Mouse (Mus musculus): ENCODE results near the gene Fgd5. TPM values are rescaled to one million over a fixed set of nuclear protein-coding genes. Genes with fewer than 3 reads are reported as not detected.

The Fgd5 gene
- polyA plus RNA-seq, 1 experiment from 2014 or later: 7.0 TPM

DNA sequence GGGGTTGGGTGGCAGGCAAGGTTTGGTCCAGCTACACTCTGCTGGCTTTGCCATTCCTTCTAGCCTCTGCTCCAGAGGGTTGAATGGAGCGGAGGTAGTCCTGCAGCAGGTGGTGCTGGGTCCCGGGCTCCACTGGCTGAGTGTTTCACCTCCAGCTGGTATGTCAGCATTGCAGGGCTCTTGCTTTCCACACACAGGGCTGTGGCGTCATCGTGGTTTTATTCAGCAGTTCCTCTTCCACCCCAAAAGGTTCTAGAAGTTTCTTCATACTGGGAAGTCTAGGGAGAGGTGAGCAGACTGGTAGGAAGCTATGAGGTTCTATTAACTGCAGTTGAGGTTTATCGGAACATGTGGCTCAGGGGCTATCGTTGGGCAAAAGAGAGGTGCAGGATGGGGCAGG lies 34.4 kb downstream of the Fgd5 start:
- WGBS: 87% methylated on average over 6 of the region's 6 CpGs
- no peak for ATAC-seq

DNA sequence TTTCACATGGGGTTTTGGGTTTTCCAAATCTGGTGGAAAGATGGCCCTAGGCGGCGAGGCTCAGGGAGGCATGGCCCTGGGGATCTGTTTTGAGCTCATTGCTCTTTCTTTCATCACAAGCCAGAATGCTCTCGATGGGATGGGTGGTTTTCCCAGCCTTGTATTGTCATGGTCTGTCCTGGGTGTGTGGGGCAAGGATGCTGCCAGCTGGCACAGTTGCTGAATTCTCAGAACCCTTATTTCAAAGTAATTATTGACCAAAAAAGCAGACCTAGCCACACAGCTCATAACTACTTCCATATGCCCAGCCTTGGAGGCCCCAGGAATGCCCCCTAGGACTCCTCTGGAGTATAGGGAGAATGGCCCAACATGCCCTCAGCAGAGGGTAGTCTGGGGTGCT lies 34.9 kb downstream of the Fgd5 start:
- H3K4me1 ChIP-seq (replicated peaks): no peaks in the 10 kb centered on the region
- no peak overlapping the region for H3K27ac ChIP-seq
- WGBS: 89% methylated on average over 3 of the region's 3 CpGs
- no peaks in the 10 kb centered on the region for H3K36me3 ChIP-seq
- no peak for ATAC-seq
- H3K4me3 ChIP-seq (replicated peaks): no peak overlapping the region
- H3K9ac ChIP-seq: no peak overlapping the region
- H3K9me3 ChIP-seq: no peaks in the 10 kb centered on the region
- H3K4me2 ChIP-seq (replicated peaks): no peak overlapping the region
- H3K27me3 ChIP-seq (replicated peaks): no peaks in the 10 kb centered on the region

More for the DNA sequence above, 34.4 kb downstream of the Fgd5 start:
- Histone ChIP-seq H3K27ac (no peak overlapping the region), H3K4me1 (replicated peaks) (no peaks in the 10 kb centered on the region), H3K9ac (no peak overlapping the region), H3K27me3 (replicated peaks) (no peaks in the 10 kb centered on the region), H3K4me3 (replicated peaks) (no peak overlapping the region), H3K36me3 (no peaks in the 10 kb centered on the region), H3K9me3 (no peaks in the 10 kb centered on the region), H3K4me2 (replicated peaks) (no peak overlapping the region)

DNA sequence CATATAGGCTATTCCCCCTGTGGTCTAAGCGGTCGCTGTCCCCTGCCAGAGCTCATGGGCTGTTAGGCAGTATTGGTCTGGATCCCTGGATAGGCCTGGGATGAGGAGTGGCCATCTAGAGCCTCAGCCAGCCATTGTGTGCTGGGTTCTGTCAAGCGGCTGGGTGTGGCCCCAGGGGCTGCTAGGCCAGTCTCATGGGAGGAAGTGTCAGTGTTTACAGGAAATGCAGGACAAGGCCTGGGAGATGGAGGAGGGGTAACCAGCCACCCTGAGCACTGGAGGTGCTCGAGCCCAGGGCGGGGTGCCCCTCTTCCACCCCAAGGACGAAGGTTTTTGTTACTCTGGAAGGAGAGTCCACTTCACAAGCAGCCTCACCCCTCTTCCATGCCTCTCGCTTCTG lies 36.3 kb downstream of the Fgd5 start:
- ATAC-seq: 0 out of 2 replicates have a peak, but pooled peaks have one; percentile 41
- no peaks in the 10 kb centered on the region for H3K9me3 ChIP-seq
- 58% methylated on average over 7 of the region's 7 CpGs for WGBS
- H3K9ac ChIP-seq: no peak overlapping the region
- no peaks in the 10 kb centered on the region for H3K27me3 ChIP-seq (replicated peaks)
- no peak overlapping the region for H3K4me3 ChIP-seq (replicated peaks)
- H3K4me2 ChIP-seq (replicated peaks): no peak overlapping the region
- H3K4me1 ChIP-seq (replicated peaks): no peaks in the 10 kb centered on the region
- no peak overlapping the region for H3K27ac ChIP-seq
- H3K36me3 ChIP-seq: no peaks in the 10 kb centered on the region

DNA sequence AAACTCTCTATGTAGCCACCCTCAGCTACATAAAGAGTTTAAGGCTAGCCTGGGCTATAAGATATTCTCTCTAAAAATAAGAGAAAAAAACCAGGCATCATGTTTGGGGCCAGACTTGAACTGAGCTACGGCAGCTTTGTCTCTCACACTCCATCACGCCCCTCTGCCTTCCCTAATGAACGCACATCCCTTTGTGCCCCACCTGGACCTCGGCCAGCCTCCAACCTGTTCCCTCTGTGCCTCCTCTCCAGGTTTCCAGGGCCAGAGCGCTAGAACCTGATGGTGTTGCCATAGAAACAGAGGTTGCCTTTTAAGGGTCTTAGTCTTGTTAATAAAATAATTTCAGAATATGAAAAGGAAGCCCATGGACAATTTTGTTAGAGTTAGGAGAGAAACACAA lies 37.2 kb downstream of the Fgd5 start:
- H3K4me2 ChIP-seq (replicated peaks): no peak overlapping the region
- 85% methylated on average over 5 of the region's 5 CpGs for WGBS
- H3K9ac ChIP-seq: no peak overlapping the region
- H3K9me3 ChIP-seq: no peaks in the 10 kb centered on the region
- H3K27me3 ChIP-seq (replicated peaks): no peaks in the 10 kb centered on the region
- H3K36me3 ChIP-seq: no peaks in the 10 kb centered on the region
- H3K27ac ChIP-seq: no peak overlapping the region
- ATAC-seq: no peak
- H3K4me1 ChIP-seq (replicated peaks): no peaks in the 10 kb centered on the region
- no peak overlapping the region for H3K4me3 ChIP-seq (replicated peaks)

DNA sequence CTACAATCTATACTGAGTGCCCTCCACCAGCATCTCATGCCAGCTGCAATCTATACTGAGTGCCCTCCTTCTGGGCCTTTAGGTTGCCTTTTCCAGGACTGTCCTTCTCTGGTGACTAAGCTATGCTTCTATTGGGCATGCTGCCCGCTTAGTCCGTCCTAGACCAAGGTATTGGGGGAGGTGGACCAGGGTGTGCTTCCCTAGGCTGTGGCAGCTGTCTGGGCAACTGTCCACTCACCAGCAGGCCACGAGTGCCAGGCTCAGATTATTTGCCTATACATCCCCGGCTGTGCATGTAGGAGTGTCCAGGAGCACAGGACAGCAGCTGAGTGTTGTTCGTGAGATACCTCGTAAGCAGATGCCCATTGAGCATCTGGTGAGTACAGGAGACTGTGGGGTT lies 38.1 kb downstream of the Fgd5 start:
- ATAC-seq: no peak
- Histone ChIP-seq H3K27me3 (replicated peaks) (no peaks in the 10 kb centered on the region), H3K4me2 (replicated peaks) (no peak overlapping the region), H3K9me3 (no peaks in the 10 kb centered on the region), H3K4me1 (replicated peaks) (no peaks in the 10 kb centered on the region), H3K36me3 (no peaks in the 10 kb centered on the region), H3K27ac (no peak overlapping the region), H3K9ac (no peak overlapping the region), H3K4me3 (replicated peaks) (no peak overlapping the region)
- 79% methylated on average over 6 of the region's 6 CpGs for WGBS

DNA sequence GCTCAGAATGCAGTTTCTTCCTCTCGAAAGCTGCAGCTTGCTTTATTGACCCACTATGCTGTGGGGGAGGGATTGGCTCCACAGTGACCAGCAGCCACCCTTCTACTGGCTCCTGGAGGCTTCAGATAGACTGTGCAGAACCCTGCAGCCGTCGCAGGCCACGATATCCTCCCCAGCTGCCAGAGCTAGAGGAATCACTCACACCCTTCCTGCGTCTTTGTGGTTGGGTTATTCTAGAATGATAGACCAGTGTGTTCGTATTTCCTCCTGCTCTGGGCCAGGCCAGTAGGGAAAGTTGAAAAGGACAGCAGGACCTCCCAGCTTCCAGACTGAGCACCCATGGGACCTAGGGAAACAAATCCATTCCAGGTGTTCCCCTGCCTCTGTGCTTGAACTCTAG lies 39.7 kb downstream of the Fgd5 start:
- H3K9ac ChIP-seq: no peak overlapping the region
- no peaks in the 10 kb centered on the region for H3K27me3 ChIP-seq (replicated peaks)
- 49% methylated on average over 6 of the region's 6 CpGs for WGBS
- no peak overlapping the region for H3K4me2 ChIP-seq (replicated peaks)
- H3K4me1 ChIP-seq (replicated peaks): no peaks in the 10 kb centered on the region
- H3K27ac ChIP-seq: no peak overlapping the region
- H3K4me3 ChIP-seq (replicated peaks): no peak overlapping the region
- no peak for ATAC-seq
- H3K9me3 ChIP-seq: no peaks in the 10 kb centered on the region
- H3K36me3 ChIP-seq: no peaks in the 10 kb centered on the region

DNA sequence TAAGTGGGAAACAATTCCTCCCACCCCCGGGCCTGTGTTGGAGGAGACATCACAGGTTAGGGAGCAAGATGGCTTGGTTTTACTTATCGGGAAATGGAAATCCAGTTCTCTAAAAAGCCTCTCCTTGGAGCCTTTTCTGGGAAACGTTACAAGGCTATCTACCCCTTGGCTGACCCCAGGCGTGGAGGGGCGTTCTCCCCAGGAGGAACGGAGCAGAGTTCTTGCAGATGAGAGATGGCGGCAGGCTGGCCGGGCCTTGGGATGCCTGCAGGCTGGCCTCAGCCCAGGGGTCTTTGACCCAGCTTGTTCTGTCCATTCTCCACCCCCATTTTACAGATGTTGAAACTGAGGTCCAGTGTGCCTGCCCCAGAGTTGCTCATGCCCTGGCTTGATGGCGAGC lies 42.4 kb downstream of the Fgd5 start:
- Histone ChIP-seq H3K4me3 (replicated peaks) (no peak overlapping the region), H3K36me3 (no peaks in the 10 kb centered on the region), H3K9me3 (no peaks in the 10 kb centered on the region), H3K27ac (no peak overlapping the region), H3K27me3 (replicated peaks) (no peaks in the 10 kb centered on the region), H3K4me1 (replicated peaks) (no peaks in the 10 kb centered on the region), H3K4me2 (replicated peaks) (no peak overlapping the region), H3K9ac (no peak overlapping the region)
- WGBS: 89% methylated on average over 9 of the region's 9 CpGs
- ATAC-seq: no peak

DNA sequence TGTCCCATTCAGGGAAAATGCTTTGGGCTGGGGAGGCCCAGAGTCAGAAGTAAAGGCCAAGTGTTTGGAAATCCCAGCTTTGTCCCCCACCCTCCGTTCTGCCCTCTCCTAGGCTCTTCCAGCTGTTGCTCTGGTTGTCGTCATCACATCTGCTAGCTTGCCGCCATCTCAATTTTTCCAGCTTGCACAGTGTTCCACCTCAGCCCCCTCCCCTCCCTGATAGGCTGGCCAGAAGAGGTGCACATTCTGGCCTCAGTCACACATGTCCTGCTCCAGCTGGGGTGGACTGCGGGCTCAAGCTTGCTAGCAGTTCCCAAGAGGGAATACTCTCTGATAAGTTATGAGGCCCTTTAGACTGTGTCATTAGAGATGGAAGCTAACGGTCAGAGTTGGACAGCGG lies 42.8 kb downstream of the Fgd5 start:
- ATAC-seq: no peak
- H3K4me3 ChIP-seq (replicated peaks): no peak overlapping the region
- WGBS: 63% methylated on average over 6 of the region's 6 CpGs
- H3K9ac ChIP-seq: no peak overlapping the region
- H3K27ac ChIP-seq: no peak overlapping the region
- H3K4me2 ChIP-seq (replicated peaks): no peak overlapping the region
- H3K27me3 ChIP-seq (replicated peaks): no peaks in the 10 kb centered on the region
- no peaks in the 10 kb centered on the region for H3K36me3 ChIP-seq
- H3K4me1 ChIP-seq (replicated peaks): no peaks in the 10 kb centered on the region
- H3K9me3 ChIP-seq: no peaks in the 10 kb centered on the region

DNA sequence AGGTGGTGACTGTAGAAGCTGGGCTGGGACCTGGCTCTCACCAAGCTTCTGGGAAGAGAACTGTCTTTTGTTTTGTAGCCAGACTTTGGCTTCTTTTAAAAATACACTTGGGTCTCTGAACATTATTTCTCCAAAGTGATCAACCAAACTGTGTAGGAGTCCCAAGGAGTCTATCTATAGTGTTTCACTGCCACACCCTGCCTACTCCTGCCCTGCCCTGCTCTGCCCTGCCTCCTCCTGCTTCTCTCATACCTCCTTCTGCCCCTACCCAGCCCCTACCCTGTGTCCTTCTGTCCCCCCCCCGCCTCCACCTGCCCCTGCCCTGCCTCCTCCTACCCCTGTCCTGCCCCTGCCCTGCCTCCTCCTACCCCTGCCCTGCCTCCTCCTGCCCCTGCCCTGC lies 46.6 kb downstream of the Fgd5 start:
- H3K4me2 ChIP-seq (replicated peaks): no peak overlapping the region
- H3K4me3 ChIP-seq (replicated peaks): no peak overlapping the region
- no peak overlapping the region for H3K27ac ChIP-seq
- H3K36me3 ChIP-seq: no peaks in the 10 kb centered on the region
- 60% methylated on average over 1 of the region's 1 CpGs for WGBS
- no peak overlapping the region for H3K9ac ChIP-seq
- no peaks in the 10 kb centered on the region for H3K4me1 ChIP-seq (replicated peaks)
- H3K9me3 ChIP-seq: no peaks in the 10 kb centered on the region
- ATAC-seq: no peak
- no peaks in the 10 kb centered on the region for H3K27me3 ChIP-seq (replicated peaks)

DNA sequence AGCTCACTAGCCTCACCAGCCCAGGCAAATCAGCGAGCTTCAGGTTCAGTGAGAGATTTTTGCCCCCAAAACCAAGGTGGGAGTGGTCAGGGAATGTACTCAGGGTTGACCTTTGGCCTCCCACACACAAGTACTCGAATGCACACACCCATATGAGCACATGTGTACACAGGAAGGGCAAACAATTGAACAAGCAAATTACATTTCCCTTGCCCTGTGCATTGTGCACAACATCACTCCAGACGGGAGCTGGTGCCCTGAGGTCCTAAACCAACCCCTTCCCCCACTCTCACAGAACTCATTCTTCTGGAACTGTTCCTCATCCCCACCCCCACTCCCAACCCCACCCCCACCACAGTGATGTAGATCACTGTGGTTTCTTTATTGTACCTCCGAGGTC lies 48.7 kb downstream of the Fgd5 start:
- H3K4me3 ChIP-seq (replicated peaks): no peak overlapping the region
- no peak overlapping the region for H3K4me2 ChIP-seq (replicated peaks)
- H3K36me3 ChIP-seq: no peaks in the 10 kb centered on the region
- no peak overlapping the region for H3K27ac ChIP-seq
- H3K9me3 ChIP-seq: no peaks in the 10 kb centered on the region
- no peak overlapping the region for H3K9ac ChIP-seq
- no peaks in the 10 kb centered on the region for H3K4me1 ChIP-seq (replicated peaks)
- no peak for ATAC-seq
- no peaks in the 10 kb centered on the region for H3K27me3 ChIP-seq (replicated peaks)
- WGBS: 57% methylated on average over 4 of the region's 4 CpGs

DNA sequence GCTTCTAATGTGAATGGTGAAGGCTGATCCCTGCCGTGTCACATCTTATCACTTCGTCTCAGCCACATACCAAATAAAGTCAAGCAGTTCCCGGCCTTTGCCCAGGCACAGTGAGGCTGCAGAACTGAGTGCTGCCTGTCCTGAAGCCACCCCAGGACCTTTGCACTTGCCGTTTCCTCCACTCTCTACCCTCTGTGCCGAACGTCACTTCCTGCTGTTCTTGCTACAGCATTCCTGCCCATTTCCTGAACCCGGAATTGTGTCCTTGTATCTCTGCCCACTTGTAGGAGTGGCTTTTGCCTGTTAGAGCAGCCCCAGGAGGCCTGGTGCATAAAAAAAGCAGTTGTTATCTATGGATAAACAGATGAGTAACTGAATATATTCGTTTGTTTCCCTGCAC lies 52.0 kb downstream of the Fgd5 start:
- 73% methylated on average over 8 of the region's 8 CpGs for WGBS
- Histone ChIP-seq H3K4me2 (replicated peaks) (no peak overlapping the region), H3K36me3 (no peaks in the 10 kb centered on the region), H3K4me1 (replicated peaks) (peaks cover 9% of the 10 kb centered on the region), H3K27ac (no peak overlapping the region), H3K9ac (no peak overlapping the region), H3K9me3 (no peaks in the 10 kb centered on the region), H3K27me3 (replicated peaks) (no peaks in the 10 kb centered on the region), H3K4me3 (replicated peaks) (no peak overlapping the region)
- ATAC-seq: no peak

DNA sequence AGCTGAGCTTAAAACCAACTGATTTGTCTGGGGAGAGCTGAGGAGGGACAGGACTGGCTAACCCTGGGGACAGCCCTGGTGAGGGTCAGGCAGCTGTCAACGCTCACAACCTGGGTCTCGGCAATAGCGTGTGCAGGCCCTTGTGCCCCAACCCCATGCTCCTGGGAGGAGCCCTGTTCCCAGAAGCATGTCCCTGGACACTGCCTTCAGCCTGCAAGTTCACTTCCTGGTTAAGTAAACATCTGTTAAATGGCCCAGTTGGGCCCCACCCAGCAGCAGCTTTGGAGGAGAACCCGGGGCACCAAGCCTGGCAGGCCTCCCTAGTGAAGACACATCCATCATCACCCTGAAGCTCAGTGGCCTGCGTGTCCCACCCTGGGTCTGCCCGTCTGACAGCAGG lies 56.0 kb downstream of the Fgd5 start:
- no peaks in the 10 kb centered on the region for H3K9me3 ChIP-seq
- ATAC-seq: peak; percentile 63
- H3K4me3 ChIP-seq (replicated peaks): no peak overlapping the region
- 26% methylated on average over 6 of the region's 6 CpGs for WGBS
- H3K4me2 ChIP-seq (replicated peaks): no peak overlapping the region
- no peak overlapping the region for H3K9ac ChIP-seq
- H3K4me1 ChIP-seq (replicated peaks): peaks cover 13% of the 10 kb centered on the region
- H3K27ac ChIP-seq: no peak overlapping the region
- no peaks in the 10 kb centered on the region for H3K27me3 ChIP-seq (replicated peaks)
- no peaks in the 10 kb centered on the region for H3K36me3 ChIP-seq

DNA sequence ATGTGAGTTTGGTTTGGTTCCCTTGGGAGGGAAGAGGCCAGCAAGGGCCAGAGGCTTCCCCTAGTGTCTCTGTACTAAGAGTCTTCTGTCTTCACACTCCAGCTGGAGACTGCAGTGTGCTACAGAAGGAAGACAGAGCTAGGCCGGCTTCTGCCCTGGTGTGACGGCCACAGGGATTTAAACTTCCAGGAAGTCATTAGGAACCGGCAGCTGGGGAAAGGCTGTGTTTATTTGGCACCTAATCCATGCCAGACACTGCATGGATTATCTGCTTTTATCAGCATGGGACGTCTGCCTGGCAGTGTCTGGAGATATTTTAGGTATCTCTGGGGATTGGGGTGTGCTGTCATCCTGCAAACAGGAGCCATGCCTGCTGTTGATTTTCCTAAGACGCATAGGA lies 57.7 kb downstream of the Fgd5 start:
- WGBS: 30% methylated on average over 5 of the region's 5 CpGs

DNA sequence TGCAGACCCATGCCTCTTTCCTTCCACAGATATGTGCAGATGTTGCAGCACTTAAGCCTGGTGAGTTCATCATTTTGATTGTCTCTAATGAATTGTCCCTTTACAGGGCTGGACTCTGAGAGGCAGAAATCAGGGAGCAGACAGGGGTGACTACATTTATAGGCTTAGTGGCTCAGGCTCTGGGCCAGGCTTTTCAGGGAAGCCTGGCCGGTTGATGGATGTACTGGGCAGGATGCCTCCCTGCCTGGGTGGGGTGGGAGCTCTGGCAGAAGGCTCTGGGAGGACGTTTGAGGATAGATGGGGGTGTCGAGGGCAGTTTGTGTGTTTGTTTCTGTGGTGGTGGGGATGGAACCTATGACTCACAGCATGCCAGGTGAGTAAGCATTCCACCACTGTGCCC lies 59.5 kb downstream of the Fgd5 start:
- H3K27ac ChIP-seq: no peak overlapping the region
- peaks cover 13% of the 10 kb centered on the region for H3K4me1 ChIP-seq (replicated peaks)
- no peak overlapping the region for H3K9ac ChIP-seq
- 46% methylated on average over 3 of the region's 3 CpGs for WGBS
- H3K4me3 ChIP-seq (replicated peaks): no peak overlapping the region
- ATAC-seq: no peak
- H3K27me3 ChIP-seq (replicated peaks): no peaks in the 10 kb centered on the region
- H3K36me3 ChIP-seq: no peaks in the 10 kb centered on the region
- no peak overlapping the region for H3K4me2 ChIP-seq (replicated peaks)
- no peaks in the 10 kb centered on the region for H3K9me3 ChIP-seq

More for the DNA sequence above, 57.7 kb downstream of the Fgd5 start:
- peaks cover 13% of the 10 kb centered on the region for H3K4me1 ChIP-seq (replicated peaks)
- H3K4me2 ChIP-seq (replicated peaks): no peak overlapping the region
- H3K27ac ChIP-seq: no peak overlapping the region
- H3K36me3 ChIP-seq: no peaks in the 10 kb centered on the region
- H3K9me3 ChIP-seq: no peaks in the 10 kb centered on the region
- no peak for ATAC-seq
- no peak overlapping the region for H3K9ac ChIP-seq
- H3K27me3 ChIP-seq (replicated peaks): no peaks in the 10 kb centered on the region
- no peak overlapping the region for H3K4me3 ChIP-seq (replicated peaks)

Measured in intestine, embryonic 15.5 days (tissue).